Mouse (Mus musculus): ENCODE results near the gene Gcnt1. TPM values are rescaled to one million over a fixed set of nuclear protein-coding genes. Genes with fewer than 3 reads are reported as not detected.

Gcnt1 gene
- polyA plus RNA-seq, 1 experiment from 2014 or later = 5.4 TPM

- Histone ChIP-seq H3K4me2 (no peak overlapping the region), H3K9me3 (ENCODE audit: low read depth, low read length) (no peaks in the 10 kb centered on the region), H3K27ac (ENCODE audit: low read depth) (no peak overlapping the region), H3K4me1 (ENCODE audit: insufficient read depth) (no peaks in the 10 kb centered on the region), H3K36me3 (ENCODE audit: insufficient read depth) (peaks cover 23% of the 10 kb centered on the region), H3K27me3 (ENCODE audit: insufficient read depth, low read length) (no peaks in the 10 kb centered on the region), H3K9ac (no peak overlapping the region), H3K4me3 (ENCODE audit: low read depth, low read length) (no peak overlapping the region)
- DNase-seq (no peak), ATAC-seq (ENCODE audit: insufficient read depth) (no peak)
- no peak for TF ChIP-seq CTCF (IDR thresholded peaks at IDR 0.05; ENCODE audit: low read depth)
- 82% methylated on average over 4 of the region's 4 CpGs for WGBS
Observed at GRCm38 (mm10) chr19:17403175-17403574, 30.5 kb upstream of the Gcnt1 start.

- H3K27me3 ChIP-seq (ENCODE audit: insufficient read depth, low read length) = no peaks in the 10 kb centered on the region
- no peaks in the 10 kb centered on the region for H3K9me3 ChIP-seq (ENCODE audit: low read depth, low read length)
- no peak overlapping the region for H3K27ac ChIP-seq (ENCODE audit: low read depth)
- ATAC-seq (ENCODE audit: insufficient read depth) = no peak
- H3K4me1 ChIP-seq (ENCODE audit: insufficient read depth) = no peaks in the 10 kb centered on the region
- no peak for TF ChIP-seq CTCF (IDR thresholded peaks at IDR 0.05; ENCODE audit: low read depth)
- H3K9ac ChIP-seq = no peak overlapping the region
- WGBS = 60% methylated on average over 4 of the region's 4 CpGs
- H3K4me2 ChIP-seq = no peak overlapping the region
- H3K4me3 ChIP-seq (ENCODE audit: low read depth, low read length) = no peak overlapping the region
- H3K36me3 ChIP-seq (ENCODE audit: insufficient read depth) = peaks cover 36% of the 10 kb centered on the region
- no peak for DNase-seq
Observed at GRCm38 (mm10) chr19:17400571-17400970, 27.9 kb upstream of the Gcnt1 start.

- H3K9me3 ChIP-seq (ENCODE audit: low read depth, low read length) = no peaks in the 10 kb centered on the region
- H3K27ac ChIP-seq (ENCODE audit: low read depth) = no peak overlapping the region
- DNase-seq (no peak), ATAC-seq (ENCODE audit: insufficient read depth) (no peak)
- TF ChIP-seq CTCF (IDR thresholded peaks at IDR 0.05; ENCODE audit: low read depth) = no peak
- H3K4me2 ChIP-seq = no peak overlapping the region
- no peaks in the 10 kb centered on the region for H3K27me3 ChIP-seq (ENCODE audit: insufficient read depth, low read length)
- WGBS = 93% methylated on average over 4 of the region's 4 CpGs
- 0 out of 2 replicates have a peak, but pooled peaks cover 3% of the 10 kb centered on the region for H3K4me1 ChIP-seq (ENCODE audit: insufficient read depth)
- no peak overlapping the region for H3K9ac ChIP-seq
- H3K4me3 ChIP-seq (ENCODE audit: low read depth, low read length) = no peak overlapping the region
- H3K36me3 ChIP-seq (ENCODE audit: insufficient read depth) = peaks cover 36% of the 10 kb centered on the region
Observed at GRCm38 (mm10) chr19:17399965-17400364, 27.3 kb upstream of the Gcnt1 start.

- Histone ChIP-seq H3K9ac (no peak overlapping the region), H3K27ac (ENCODE audit: low read depth) (no peak overlapping the region), H3K4me1 (ENCODE audit: insufficient read depth) (peaks cover 4% of the 10 kb centered on the region; the same call in 1 of the 2 replicates), H3K27me3 (ENCODE audit: insufficient read depth, low read length) (0 out of 2 replicates have a peak, but pooled peaks cover under 1% of the 10 kb centered on the region), H3K4me2 (no peak overlapping the region), H3K4me3 (ENCODE audit: low read depth, low read length) (no peak overlapping the region), H3K36me3 (ENCODE audit: insufficient read depth) (peaks cover 36% of the 10 kb centered on the region), H3K9me3 (ENCODE audit: low read depth, low read length) (no peaks in the 10 kb centered on the region)
- DNase-seq = peak; percentile 83
- 46% methylated on average over 5 of the region's 5 CpGs for WGBS
- TF ChIP-seq CTCF (IDR thresholded peaks at IDR 0.05; ENCODE audit: low read depth) = no peak
- peak; percentile 19; the same call in 1 of the 2 replicates for ATAC-seq (ENCODE audit: insufficient read depth)
Observed at GRCm38 (mm10) chr19:17397922-17398321, 25.3 kb upstream of the Gcnt1 start.

- H3K4me1 ChIP-seq (ENCODE audit: insufficient read depth) = peaks cover 6% of the 10 kb centered on the region; the same call in 1 of the 2 replicates
- H3K27ac ChIP-seq (ENCODE audit: low read depth) = no peak overlapping the region
- H3K4me3 ChIP-seq (ENCODE audit: low read depth, low read length) = no peak overlapping the region
- no peak overlapping the region for H3K9ac ChIP-seq
- H3K36me3 ChIP-seq (ENCODE audit: insufficient read depth) = peaks cover 36% of the 10 kb centered on the region
- DNase-seq (no peak), ATAC-seq (ENCODE audit: insufficient read depth) (no peak)
- no peak overlapping the region for H3K4me2 ChIP-seq
- no peak for TF ChIP-seq CTCF (IDR thresholded peaks at IDR 0.05; ENCODE audit: low read depth)
- WGBS = 67% methylated on average over 4 of the region's 4 CpGs
- 0 out of 2 replicates have a peak, but pooled peaks cover 3% of the 10 kb centered on the region for H3K27me3 ChIP-seq (ENCODE audit: insufficient read depth, low read length)
- no peaks in the 10 kb centered on the region for H3K9me3 ChIP-seq (ENCODE audit: low read depth, low read length)
Observed at GRCm38 (mm10) chr19:17396802-17397201, 24.2 kb upstream of the Gcnt1 start.

GRCm38 (mm10) chr19:17393841-17394591 lies 21.4 kb upstream of the Gcnt1 start, which contains the start of gene Rfk:
Gene Rfk, plus strand, starts transcription at chr19:17394043.
- H3K4me2 ChIP-seq = peak within 1 kb of the TSS; percentile 73
- peak within 1 kb of the TSS; percentile 75; the same call in 1 of the 2 replicates for H3K27ac ChIP-seq (ENCODE audit: low read depth)
- ATAC-seq (ENCODE audit: insufficient read depth) (peak; percentile 98), DNase-seq (peak; percentile 95)
- H3K9ac ChIP-seq = peak within 1 kb of the TSS; percentile 82
- H3K9me3 ChIP-seq (ENCODE audit: low read depth, low read length) = no peaks in the 10 kb centered on the region
- no peak for TF ChIP-seq CTCF (IDR thresholded peaks at IDR 0.05; ENCODE audit: low read depth)
- H3K36me3 ChIP-seq (ENCODE audit: insufficient read depth) = peaks cover 19% of the 10 kb centered on the region
- H3K27me3 ChIP-seq (ENCODE audit: insufficient read depth, low read length) = 0 out of 2 replicates have a peak, but pooled peaks cover 3% of the 10 kb centered on the region
- H3K4me1 ChIP-seq (ENCODE audit: insufficient read depth) = peaks cover 6% of the 10 kb centered on the region; the same call in 1 of the 2 replicates
- H3K4me3 ChIP-seq (ENCODE audit: low read depth, low read length) = peak within 1 kb of the TSS; percentile 86
- WGBS = 0% methylated on average over 73 of the region's 83 CpGs

GRCm38 (mm10) chr19:17392866-17393265 lies 20.2 kb upstream of the Gcnt1 start:
- ATAC-seq (ENCODE audit: insufficient read depth) = no peak; the same call in 1 of the 2 replicates
- Histone ChIP-seq H3K4me3 (ENCODE audit: low read depth, low read length) (no peak overlapping the region), H3K9ac (no peak overlapping the region), H3K4me2 (peak overlapping the region; percentile 73), H3K4me1 (ENCODE audit: insufficient read depth) (peaks cover 6% of the 10 kb centered on the region; the same call in 1 of the 2 replicates), H3K27me3 (ENCODE audit: insufficient read depth, low read length) (0 out of 2 replicates have a peak, but pooled peaks cover 3% of the 10 kb centered on the region), H3K36me3 (ENCODE audit: insufficient read depth) (0 out of 2 replicates have a peak, but pooled peaks cover 10% of the 10 kb centered on the region), H3K9me3 (ENCODE audit: low read depth, low read length) (no peaks in the 10 kb centered on the region), H3K27ac (ENCODE audit: low read depth) (no peak overlapping the region)
- DNase-seq = peak; percentile 18
- 7% methylated on average over 3 of the region's 3 CpGs for WGBS
- TF ChIP-seq CTCF (IDR thresholded peaks at IDR 0.05; ENCODE audit: low read depth) = no peak

Data from lung, embryonic 14.5 days (tissue).